Mouse (Mus musculus) kidney, adult 2 months (tissue): Measurements from ENCODE around the gene Drc3.

ENCODE experiments used
- CTCF ChIP-seq: fragments of 200-500 bp; conservative IDR thresholded peaks from 2 replicates; pipeline ENCODE4 v1.5.1; 2011; ENCODE audit warnings: low read depth, mild to moderate bottlenecking, control low read depth, low read length, moderate library complexity, mixed read lengths; ENCODE audit not compliant: insufficient read depth, insufficient read length
- POLR2A ChIP-seq: fragments of 200-500 bp; IDR thresholded peaks from one replicate; pipeline ENCODE4 v1.6.1; 2011; ENCODE audit warnings: low read depth, low read length, control low read depth

DNA sequence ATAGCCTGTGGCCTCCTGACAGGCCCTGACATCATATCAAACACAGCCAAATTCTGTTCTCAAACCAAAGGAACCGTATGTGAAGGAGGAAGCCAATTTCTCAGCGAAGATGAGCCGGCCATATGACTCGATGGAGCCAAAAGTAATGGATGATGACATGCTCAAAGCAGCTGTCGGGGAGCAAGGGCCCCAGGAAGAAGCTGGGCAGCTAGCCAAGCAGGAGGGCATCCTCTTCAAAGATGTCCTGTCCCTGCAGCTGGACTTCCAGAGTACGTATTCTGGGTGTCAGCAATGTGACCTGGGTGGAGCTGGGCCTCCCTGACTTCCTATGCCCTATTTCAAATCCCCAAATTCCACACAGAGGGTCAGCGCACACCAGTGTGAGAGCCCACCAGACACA, 5.4 kb downstream of the Drc3 start:
- TF ChIP-seq POLR2A, result no peak
- no peak for TF ChIP-seq CTCF
